Mouse (Mus musculus) common myeloid progenitor, adult 5-6 weeks (primary cell): ENCODE measurements around the gene Lenep. TPM values are rescaled to one million over a fixed set of nuclear protein-coding genes. Genes with fewer than 3 reads are reported as not detected.

Source experiments
- ATAC-seq: replicated peaks from 2 replicates; pipeline ENCODE4 v1.8.0; 2016; ENCODE audit warnings: low read depth, mild to moderate bottlenecking, moderate TSS enrichment, inconsistent platforms; ENCODE audit not compliant: poor library complexity, severe bottlenecking
- total RNA-seq: library from RNA; stranded (forward); fragments of 200-1000, 187-1606 nt; gene quantifications from 2 replicates; pipeline ENCODE4 v1.2.3, GENCODE M21; 2017

The Lenep gene
- total RNA-seq, 1 experiment from 2014 or later, result not detected

DNA sequence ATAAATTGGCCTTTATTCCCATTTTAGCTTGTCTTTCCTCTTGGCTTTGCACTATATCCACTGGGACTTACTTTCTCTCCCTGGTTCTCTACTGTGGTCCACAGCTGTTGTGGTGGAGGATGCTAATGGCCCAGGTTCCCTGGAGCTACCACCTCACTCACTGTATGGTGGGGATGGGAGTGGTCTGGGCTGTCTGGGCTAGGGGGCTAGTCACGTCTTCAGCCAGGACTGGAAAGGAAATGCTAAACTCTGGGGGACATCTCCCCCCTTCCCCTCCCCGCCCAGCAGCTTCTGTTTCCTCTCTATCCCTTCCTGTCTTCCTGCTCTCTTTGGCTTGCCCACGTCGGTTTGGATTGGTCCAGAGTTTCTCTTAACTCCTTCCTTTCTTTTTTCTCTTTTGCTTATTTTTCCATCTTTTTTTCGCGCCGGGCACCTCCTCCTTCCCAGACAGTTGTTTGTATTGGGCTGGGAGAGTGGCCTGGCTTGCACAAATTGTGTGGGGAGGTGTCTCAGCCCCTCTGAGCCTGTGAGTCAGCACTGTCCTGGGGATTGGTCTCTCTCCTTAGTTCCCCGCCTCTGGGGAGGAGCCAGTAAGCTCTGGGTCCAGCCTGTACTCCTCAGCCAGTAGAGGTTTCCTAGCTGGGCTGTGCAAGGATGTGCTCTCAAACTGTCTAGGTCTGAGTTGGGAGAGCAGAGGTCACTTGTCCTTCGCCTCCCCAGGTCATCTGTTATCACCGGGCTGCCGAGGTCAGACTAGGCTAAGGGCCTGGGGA lies 18.6 kb upstream of the Lenep start:
- ATAC-seq, result peak; percentile 40

DNA sequence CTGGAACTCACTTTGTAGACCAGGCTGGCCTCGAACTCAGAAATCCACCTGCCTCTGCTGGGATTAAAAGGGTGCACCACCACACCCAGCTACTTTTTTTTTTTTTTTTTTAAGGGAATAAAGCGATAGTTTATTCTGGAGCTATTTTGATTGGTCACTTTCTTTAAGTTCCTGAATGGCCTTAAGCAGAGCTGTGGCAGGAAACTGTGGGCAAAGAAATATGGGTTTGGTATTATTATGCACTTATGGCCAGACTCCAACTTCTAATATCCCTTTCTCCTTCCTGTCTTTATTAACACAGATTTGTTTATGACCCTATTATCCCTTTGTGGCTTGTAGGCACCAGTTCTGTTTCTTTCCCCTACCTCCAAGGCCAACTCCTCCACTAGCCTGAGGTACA lies 17.8 kb upstream of the Lenep start:
- no peak for ATAC-seq

DNA sequence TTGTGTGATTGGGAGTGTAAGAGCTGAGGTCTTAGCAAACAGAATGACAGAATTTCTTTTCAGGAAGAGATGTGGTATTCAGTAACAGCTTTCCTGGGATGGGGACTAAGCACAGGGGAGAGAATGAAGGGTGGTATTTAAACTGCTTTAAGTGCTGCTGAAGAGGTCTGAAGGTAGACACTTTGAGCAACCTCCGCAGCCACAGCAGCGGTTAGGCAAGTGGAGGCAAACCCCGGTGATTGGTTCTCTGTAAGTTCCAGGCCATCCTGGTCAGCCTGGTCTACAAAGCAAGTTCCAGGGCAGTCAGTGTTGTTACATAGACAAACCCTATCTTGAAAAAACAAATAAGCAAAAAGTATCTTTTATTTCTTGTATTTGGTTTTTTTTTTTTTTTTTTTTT lies 17.4 kb upstream of the Lenep start:
- no peak for ATAC-seq

DNA sequence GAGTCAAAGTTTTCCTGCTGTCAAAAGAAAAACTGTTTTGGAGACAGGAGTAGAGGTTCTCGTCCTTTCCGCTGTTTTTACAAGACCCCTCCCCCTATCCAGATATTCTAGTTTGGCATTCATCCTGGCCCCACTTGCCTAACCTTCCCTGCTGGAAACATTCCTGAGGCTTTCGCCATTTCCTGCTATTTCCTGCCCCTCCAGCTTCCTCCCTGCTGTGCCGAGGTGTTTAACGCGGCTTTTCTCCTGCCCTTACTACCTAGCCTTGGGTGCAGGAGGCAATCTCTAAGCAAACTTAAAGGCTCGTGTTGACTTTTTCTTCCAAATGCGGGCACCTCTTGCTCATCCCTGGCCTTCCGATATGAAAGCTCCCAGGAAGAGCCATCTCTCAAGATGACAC lies 17.0 kb upstream of the Lenep start:
- ATAC-seq, result no peak

DNA sequence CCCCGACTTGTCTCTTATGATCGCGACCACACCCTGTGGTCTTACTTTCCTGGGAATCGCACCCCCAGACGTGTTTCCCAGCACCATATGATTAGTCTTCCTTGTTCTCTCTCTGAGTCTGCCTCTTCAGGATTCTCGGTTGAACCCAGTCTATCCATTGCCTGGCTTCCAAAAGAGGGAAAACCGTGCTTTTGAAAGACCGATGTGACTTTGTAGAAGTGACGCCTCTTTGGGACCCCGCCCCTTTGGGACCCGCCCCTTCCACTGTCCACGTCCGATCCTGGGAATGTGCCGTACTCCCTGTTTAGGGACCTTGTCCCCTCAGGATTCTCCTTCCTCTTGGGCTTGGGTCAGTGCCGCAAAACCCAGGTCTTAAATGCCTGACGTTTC lies 16.3 kb upstream of the Lenep start:
- no peak for ATAC-seq

DNA sequence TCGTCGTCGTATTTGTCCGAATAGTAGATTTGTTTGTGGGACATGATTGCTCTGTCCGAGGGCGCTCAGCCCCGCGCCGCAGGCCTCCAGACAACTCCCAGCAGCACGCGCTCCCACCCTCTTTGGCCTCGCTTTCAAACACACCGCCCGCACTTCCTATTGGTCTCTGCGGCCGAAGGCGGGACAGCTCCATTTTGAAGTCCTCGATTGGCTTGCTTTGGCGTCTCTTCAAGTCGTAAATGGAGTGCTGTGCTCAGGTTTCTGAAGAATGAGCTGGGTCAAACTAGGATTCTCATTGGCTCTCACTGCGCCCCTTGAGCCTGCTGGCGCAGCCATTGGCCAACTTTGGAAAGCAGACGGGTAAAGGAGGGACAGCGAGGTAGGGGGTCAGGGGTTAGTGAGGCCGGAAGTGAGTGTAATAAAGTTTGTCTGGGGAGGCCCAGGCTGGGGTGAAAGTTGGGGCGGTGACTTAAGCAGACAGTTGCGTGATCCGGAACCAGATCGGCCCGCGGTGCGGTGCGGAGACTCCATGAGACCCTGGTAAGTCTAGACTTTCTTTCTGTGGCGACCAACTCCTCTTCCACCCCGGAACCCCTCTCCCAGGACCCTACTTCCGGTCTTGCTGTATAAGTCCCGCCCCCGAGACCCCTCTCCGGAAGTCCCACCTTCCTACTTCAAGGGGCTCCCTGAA lies 15.7 kb upstream of the Lenep start, which contains the start of the genes Cks1b and Shc1:
Gene Cks1b (minus strand): TSS at position 214 of the 691 bp plus-strand sequence.
Gene Shc1 (plus strand): TSS at position 274 of the 691 bp plus-strand sequence.
- ATAC-seq, result peak; percentile 88

DNA sequence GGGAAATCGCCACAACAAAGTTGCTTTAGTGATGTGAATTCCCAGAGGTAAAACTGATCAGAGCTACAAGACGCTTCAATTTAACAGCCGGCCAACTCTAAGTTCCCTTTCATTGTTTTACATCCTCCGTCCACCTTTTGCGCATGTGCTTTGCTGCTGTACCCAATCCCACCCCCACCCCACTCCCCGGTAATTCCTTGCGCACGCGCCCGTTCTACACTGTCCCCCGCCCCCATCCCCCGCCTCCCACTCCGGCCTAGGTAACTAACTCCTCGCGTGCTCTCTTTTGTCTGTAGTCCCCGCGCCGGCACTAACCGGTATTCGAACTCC lies 15.2 kb upstream of the Lenep start:
- peak; percentile 11 for ATAC-seq

DNA sequence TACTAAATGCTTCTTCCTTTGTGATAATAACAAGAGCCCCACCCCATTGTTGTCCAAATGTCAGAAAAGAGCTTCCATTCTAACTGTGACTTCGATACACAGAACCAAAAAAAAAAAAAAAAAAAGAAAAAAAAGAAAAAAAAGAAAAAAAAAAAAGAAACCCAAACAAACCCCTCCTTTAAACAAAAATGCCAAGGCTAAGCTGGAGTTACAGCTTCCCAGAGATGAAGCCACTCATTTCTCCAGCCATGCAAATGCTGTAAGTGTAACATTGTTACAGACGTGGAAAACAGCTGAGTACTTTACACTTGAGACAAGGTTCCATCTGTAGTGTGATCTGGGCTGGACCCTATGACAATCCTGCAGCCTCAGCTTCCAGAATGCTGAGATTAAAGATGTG lies 14.5 kb upstream of the Lenep start:
- ATAC-seq, result no peak

DNA sequence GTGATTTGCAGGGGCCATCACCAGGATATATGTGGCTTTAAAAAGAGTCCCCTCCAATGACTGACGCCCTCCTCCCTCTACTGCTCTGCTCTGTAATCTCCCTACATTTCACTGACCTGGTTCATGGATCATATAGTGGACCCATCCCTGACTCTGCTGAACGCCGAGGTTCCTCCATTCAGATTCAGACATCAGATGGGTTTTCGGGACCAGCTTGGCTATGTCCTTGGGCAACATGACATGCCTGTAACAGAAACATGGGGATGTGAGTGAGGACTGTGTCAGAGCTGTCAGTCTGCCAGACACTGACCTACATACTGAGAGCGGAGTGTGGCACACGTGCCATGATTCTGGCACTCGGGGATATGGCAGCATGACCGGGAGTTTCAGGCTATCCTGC lies 13.6 kb upstream of the Lenep start:
- no peak for ATAC-seq

DNA sequence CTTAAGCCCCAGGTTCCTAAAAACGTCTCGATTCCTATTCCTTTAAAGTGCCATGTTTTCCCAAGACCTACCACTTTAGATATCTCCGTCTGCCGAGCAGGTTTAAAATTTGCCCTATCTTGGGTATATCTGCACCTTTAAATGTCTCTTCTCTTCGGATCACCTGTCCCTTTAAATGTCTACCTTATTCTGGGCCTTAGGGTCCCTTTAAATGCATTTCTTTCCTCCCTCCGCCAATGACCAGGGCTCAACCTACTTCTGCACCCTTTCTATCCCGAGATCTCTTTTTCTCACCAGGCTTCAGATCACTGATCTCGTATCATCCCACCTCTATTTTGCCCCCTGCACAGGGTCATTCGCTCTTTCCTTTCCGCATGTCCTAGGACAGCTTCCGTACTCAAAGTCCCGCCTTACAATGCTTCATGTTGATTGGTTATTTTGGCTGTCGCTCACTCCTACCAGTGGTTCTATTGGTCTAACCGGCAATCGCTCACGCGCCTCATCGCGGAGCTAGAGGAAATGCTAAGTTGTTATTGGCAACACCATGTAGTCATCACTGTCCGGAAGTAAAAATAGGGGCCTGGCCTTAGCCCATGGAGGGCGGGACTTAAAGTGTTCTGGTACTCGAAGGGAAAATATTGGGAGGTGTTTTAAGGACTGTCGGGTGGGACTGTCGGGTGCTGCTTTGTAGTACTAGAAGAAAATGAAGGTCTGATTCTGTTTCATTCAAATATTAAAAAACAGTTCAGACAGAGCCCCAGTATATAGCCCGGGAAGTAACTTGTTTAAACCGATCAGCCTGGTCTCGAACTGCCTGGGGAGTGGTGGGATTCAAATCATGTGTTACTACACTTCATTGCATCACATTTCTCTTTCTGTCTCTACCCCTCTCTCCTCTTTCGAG lies 9.1 kb upstream of the Lenep start, which contains the start of gene Flad1:
Gene Flad1 (minus strand): TSS at position 381 of the 904 bp plus-strand sequence.
- ATAC-seq, result peak; percentile 100

DNA sequence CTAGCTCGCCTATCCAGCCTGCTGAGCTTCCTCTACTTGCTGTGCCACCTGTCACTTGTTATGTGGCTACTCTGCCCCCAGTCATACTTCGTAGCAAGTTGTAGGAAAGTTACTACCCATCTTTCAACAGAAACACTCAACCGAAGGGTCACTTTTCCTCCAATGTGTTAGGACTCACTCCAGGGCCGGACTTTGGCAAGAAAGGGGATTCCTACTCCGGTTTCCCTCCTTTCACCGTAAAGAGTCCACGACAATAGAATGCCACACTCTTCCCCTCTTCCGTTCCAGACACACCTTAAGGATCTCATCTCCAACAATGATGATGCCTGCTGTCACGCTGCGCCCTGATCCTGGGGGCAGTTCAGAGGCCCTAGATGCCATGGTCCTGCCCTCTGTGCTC lies 8.3 kb upstream of the Lenep start:
- ATAC-seq, result no peak

DNA sequence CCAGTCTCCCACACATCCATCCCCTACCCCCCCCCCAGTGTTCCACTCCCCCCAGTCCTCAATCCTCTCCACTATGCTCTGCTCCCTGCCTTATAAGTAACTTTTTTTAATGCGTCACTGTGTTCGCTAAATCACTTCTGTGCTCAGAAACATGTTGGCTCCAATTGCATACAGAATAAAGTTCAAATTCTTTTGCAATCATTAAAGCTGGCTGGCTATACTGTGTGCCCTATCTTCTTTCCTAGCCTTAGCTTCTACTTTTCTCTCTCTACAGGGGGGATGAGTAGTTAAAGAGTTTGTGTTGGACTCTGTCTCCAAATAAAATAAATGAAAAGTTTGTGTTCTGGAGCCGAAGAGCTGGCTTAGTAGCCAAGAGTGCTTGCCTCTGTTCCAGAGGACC lies 7.1 kb upstream of the Lenep start:
- no peak for ATAC-seq

DNA sequence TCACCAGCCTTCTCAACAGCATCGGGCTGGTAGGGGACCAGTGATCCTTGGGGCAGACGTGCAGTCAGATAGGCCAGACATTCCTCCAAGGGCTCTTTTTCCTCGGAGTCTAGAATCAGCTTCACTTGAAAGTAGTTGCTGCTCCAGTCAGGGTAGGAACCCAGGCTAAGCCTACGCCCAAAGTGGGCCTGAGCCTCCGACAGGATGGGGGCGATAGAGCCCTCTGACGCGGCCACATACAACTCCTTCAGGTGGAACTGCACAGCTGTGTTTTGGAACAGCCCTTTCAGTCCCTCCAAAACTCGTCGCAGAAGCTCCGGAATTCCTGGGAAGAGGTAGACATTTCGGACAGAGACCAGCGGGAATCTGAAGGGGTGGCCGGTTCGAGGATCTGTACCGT lies 5.9 kb upstream of the Lenep start:
- ATAC-seq, result no peak

DNA sequence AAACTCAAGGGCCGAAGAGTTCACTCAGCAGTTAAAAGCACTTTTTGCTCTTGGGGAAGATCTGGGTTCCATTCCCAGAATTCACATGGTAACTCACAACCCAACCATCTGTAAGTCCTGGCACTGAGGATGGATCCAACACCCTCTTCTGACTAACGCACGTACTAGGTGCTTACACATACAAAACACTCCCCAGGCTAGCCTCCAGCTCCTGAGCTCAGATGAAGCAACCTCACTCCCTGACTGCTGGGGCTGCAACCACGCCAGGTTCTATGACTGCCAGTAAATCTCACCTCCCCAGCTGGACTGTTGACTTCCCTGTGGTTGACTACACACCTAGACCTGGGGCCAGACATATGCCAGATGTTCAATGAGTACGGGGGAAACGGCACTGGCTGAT lies 4.3 kb upstream of the Lenep start:
- no peak for ATAC-seq

DNA sequence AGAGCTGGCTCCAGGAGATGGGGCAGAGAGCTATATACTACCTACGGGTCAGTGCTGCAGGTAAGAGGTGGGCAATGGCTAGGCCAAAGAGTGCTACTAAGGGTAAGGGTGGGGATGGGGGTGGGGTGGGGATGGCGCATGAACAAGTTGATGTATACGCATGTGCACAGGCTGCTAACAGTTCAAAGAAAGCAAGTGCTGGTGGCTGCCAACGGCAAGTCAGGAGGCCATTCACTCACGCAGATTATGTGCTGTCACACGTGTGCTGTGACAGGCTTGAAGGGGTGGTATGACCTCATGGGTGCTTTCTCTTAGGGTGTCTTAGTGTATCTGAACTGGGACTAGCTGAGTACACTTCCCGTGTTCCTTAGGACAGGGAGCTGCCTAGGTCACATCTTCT lies 1.3 kb downstream of the Lenep start:
- no peak for ATAC-seq

DNA sequence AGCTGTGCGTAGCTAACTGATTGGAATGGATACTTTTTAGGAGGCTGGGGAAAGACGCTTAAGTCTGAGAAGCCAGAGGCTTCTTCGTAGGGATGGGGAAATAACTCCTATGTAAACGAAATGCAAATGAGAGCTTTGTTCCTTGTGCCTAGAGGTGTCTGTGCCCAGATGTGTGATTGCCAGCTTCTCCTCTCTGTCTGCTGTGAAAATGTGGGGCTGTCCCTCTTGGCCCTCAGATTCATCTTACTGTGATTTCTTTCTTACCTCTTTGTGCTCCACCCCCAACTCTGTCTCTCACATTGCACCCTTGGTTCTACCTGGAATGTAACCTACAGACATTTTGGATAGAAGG lies 6.0 kb downstream of the Lenep start:
- ATAC-seq, result no peak

DNA sequence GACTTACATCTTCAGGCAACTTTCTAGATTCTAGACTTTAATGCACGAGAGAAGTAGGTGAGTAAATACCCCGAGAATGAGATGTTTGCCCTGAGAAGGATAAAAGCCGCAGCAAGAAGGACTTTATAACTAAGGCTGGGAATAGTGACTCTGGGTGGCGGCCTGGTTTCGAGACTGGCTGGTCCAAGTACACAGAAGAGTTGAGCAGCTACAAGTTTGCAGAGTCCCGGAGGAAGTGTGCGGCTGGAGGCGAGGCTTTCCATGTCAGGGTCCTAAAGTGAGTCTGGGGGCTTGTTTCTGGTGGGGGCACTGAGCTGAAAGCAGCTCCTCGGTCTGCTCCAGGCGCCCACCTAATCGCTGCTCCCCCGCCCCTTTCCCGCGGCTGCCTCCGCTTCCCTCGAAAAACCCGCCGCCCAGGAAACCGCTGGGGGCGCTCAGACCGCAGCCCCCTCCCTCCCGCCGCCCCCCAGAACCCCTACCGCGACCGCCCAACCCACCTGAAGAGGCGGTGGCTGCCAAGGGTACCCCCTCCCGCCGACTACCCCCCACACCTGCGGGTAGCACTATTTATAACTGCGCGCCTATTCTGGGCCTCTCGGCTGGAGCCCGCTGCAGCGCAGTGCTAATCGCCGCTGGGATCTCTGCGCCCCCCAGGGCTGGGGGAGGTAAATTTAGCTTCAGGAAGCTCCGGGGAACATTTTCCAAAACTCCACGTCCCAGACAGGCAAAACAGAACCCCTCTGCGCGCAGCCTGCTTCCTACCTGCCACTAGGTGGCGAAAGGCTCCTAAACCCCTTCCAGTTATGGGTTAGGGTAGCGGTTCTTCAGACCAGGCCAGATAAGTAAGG lies 6.6 kb downstream of the Lenep start:
- ATAC-seq, result 0 out of 2 replicates have a peak, but pooled peaks have one; percentile 20

DNA sequence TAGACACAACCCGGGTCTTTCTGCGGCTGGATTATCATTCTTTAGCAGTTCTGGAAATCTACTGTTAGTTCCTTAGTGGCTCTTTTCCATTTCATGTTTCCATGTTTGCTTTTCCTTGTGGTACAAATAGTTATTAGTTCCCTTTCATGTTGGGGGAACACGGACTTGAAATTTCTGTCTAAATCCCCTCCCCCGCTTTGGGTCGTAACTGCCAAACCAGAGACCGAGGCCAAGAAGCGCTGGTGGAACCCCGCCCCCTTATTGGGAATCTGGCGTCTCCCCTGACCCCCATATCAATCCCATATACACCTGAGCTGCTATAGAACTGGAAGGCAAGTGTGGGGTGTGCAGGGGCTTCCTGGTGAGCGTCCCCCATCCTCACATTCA lies 7.2 kb downstream of the Lenep start:
- ATAC-seq, result no peak

DNA sequence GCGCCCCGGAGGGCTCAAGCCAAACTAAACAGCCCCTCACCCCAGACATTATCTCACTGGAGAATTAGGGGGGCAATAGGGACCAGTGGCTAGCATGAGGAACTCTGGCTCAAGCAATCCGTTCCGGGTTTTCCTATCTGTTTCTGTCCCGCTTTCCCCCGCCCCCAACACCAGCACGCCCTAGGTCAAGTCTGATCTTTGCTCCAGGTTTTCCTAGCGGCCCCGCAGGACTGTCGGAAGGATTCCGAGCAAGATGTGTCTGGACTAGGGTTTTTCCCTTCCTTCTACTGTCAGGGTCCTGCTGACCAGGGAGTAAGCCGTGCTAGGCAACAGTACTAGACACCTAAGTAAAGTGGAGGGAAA lies 7.7 kb downstream of the Lenep start:
- ATAC-seq, result peak; percentile 12
